Mouse (Mus musculus) C2C12 (cell line): ENCODE measurements around the gene Fzd2.

Experiments used
- CTCF ChIP-seq: IDR thresholded peaks from one replicate; pipeline ENCODE4 v1.5.1; 2011; ENCODE audit not compliant: control insufficient read depth, insufficient read depth, insufficient read length
- FOSL1 ChIP-seq: IDR thresholded peaks from one replicate; pipeline ENCODE4 v1.8.0; 2011; ENCODE audit warnings: mild to moderate bottlenecking, low read length; ENCODE audit not compliant: poor library complexity, insufficient read depth, severe bottlenecking
- MAX ChIP-seq: IDR thresholded peaks from one replicate; pipeline ENCODE4 v1.6.1; 2011; ENCODE audit warnings: mild to moderate bottlenecking, control low read depth
- MYOD1 ChIP-seq: IDR thresholded peaks from one replicate; pipeline ENCODE4 v1.6.1; 2011; ENCODE audit warnings: low read depth; ENCODE audit not compliant: control insufficient read depth, insufficient read length
- MYOG ChIP-seq: IDR thresholded peaks from one replicate; pipeline ENCODE4 v1.6.1; 2011; ENCODE audit not compliant: control insufficient read depth, insufficient read length; ENCODE audit errors: extremely low read depth
- USF1 ChIP-seq: IDR thresholded peaks from one replicate; pipeline ENCODE4 v1.6.1; 2011; ENCODE audit warnings: low read depth, mild to moderate bottlenecking, control low read depth, moderate library complexity

GRCm38 (mm10) chr11:102636887-102637286 is 32.7 kb downstream of the Fzd2 start:
- TF ChIP-seq USF1 (no peak), CTCF (no peak), MYOD1 (peak; percentile 88), MYOG (no peak), MAX (peak; percentile 71), FOSL1 (no peak)
